Mouse (Mus musculus): Measurements from ENCODE around the gene Exosc8. TPM values are rescaled to one million over a fixed set of nuclear protein-coding genes. Genes with fewer than 3 reads are reported as not detected.

Exosc8 gene
- total RNA-seq, 2 experiments from 2014 or later, result 34.9 to 36.3 TPM

- DNase-seq (ENCODE audit: extremely low spot score in 1 of 2, low spot score in 2 of 2), result peak; percentile 90 to 95
- intact Hi-C loops (cut with DNase I), result no loop called here
These were observed 42.8 kb downstream of the Exosc8 start, which contains the start of gene Supt20 for GRCm38 (mm10) chr3:54692202-54693055. Gene Supt20 (plus strand): TSS chr3:54692807.

- intact Hi-C loops (cut with DNase I), result no loop called here
- DNase-seq (ENCODE audit: extremely low spot score in 1 of 2, low spot score in 2 of 2), result no peak
These were observed 46.1 kb downstream of the Exosc8 start for GRCm38 (mm10) chr3:54689091-54689490.

- intact Hi-C loops (cut with DNase I), result no loop called here
- no peak for DNase-seq (ENCODE audit: extremely low spot score in 1 of 2, low spot score in 2 of 2)
These were observed 47.9 kb downstream of the Exosc8 start for GRCm38 (mm10) chr3:54687245-54687644.

- intact Hi-C loops (cut with DNase I), result no loop called here
- no peak for DNase-seq (ENCODE audit: extremely low spot score in 1 of 2, low spot score in 2 of 2)
These were observed 50.0 kb downstream of the Exosc8 start for GRCm38 (mm10) chr3:54685202-54685601.

GRCm38 (mm10) chr3:54681310-54682204, 53.6 kb downstream of the Exosc8 start:
- intact Hi-C loops (cut with DNase I), result no loop called here
- no peak for DNase-seq (ENCODE audit: extremely low spot score in 1 of 2, low spot score in 2 of 2)

Other genes with a start within 250 kb of the Exosc8 start
- 10 to 100 TPM; 45.7 to 54.1 TPM for gene Supt20, start 42.6 kb downstream of the Exosc8 start, total RNA-seq (2021)
- gene Gm21958, start 21.0 kb downstream of the Exosc8 start, total RNA-seq (2021), result not detected
- 10 to 100 TPM; 24.3 to 25.6 TPM for gene Alg5, start 146 bp upstream of the Exosc8 start, total RNA-seq (2021)
- gene Smad9, start 20.2 kb upstream of the Exosc8 start, total RNA-seq (2021), result 1 to 10 TPM; 4.8 to 5.1 TPM
- gene Rfxap, start 72.4 kb upstream of the Exosc8 start, total RNA-seq (2021), result 10 to 100 TPM; 56.6 to 57.7 TPM
- 10 to 100 TPM; 32.1 to 36.4 TPM for gene Sertm1, start 180.5 kb upstream of the Exosc8 start, total RNA-seq (2021)

All from left cerebral cortex, postnatal 10 days (tissue).